Mouse (Mus musculus) T-helper 2 cell (primary cell): ENCODE measurements around the gene Dph2.

Source experiments
- in situ Hi-C: fragments of 300-600 bp; cut with MboI, MseI; formaldehyde crosslinking; loops from one replicate; pipeline ENCODE4 v1.15.1; 2025; ENCODE audit warnings: high pct_unique_total_duplicates

Gene Dph2

GRCm38 (mm10) chr4:117912685-117913273, 20.9 kb upstream of the Dph2 start:
- in situ Hi-C loops = loop anchor here (10.0 kb wide), 1 partner anchor 1362 kb away; no protein-coding TSS in a partner anchor

- in situ Hi-C loops = loop anchor here (10.0 kb wide), 1 partner anchor 1363 kb away; no protein-coding TSS in a partner anchor
Measured at GRCm38 (mm10) chr4:117912131-117912561, 20.3 kb upstream of the Dph2 start.

GRCm38 (mm10) chr4:117908834-117909453, 17.1 kb upstream of the Dph2 start:
- in situ Hi-C loops = no loop called here

- in situ Hi-C loops = no loop called here
Measured at GRCm38 (mm10) chr4:117906196-117906595, 14.4 kb upstream of the Dph2 start.

- in situ Hi-C loops = no loop called here
Measured at GRCm38 (mm10) chr4:117904761-117905160, 12.9 kb upstream of the Dph2 start.

- in situ Hi-C loops = no loop called here
Measured at GRCm38 (mm10) chr4:117904094-117904493, 12.3 kb upstream of the Dph2 start.

GRCm38 (mm10) chr4:117898111-117898510, 6.3 kb upstream of the Dph2 start:
- in situ Hi-C loops = loop anchor here (25.0 kb wide), 1 partner anchor 1214 kb away; the partner anchor contains the start of gene Slc2a1

- in situ Hi-C loops = loop anchor here (25.0 kb wide), 1 partner anchor 1216 kb away; the partner anchor contains the start of gene Slc2a1
Measured at GRCm38 (mm10) chr4:117896031-117896430, 4.2 kb upstream of the Dph2 start.

GRCm38 (mm10) chr4:117895339-117895738, 3.5 kb upstream of the Dph2 start:
- in situ Hi-C loops = loop anchor here (25.0 kb wide), 1 partner anchor 1217 kb away; the partner anchor contains the start of gene Slc2a1

- in situ Hi-C loops = loop anchor here (25.0 kb wide), 1 partner anchor 1218 kb away; the partner anchor contains the start of gene Slc2a1
Measured at GRCm38 (mm10) chr4:117894601-117895000, 2.8 kb upstream of the Dph2 start.

GRCm38 (mm10) chr4:117893376-117893775, 1.5 kb upstream of the Dph2 start:
- in situ Hi-C loops = loop anchor here (25.0 kb wide), 1 partner anchor 1219 kb away; the partner anchor contains the start of gene Slc2a1

GRCm38 (mm10) chr4:117890750-117891149, 1.1 kb downstream of the Dph2 start:
- in situ Hi-C loops = loop anchor here (25.0 kb wide), 1 partner anchor 1222 kb away; the partner anchor contains the start of gene Slc2a1

GRCm38 (mm10) chr4:117890031-117890430, 1.8 kb downstream of the Dph2 start:
- in situ Hi-C loops = loop anchor here (25.0 kb wide), 1 partner anchor 1222 kb away; the partner anchor contains the start of gene Slc2a1

- in situ Hi-C loops = loop anchor here (25.0 kb wide), 1 partner anchor 1223 kb away; the partner anchor contains the start of gene Slc2a1
Measured at GRCm38 (mm10) chr4:117889471-117889870, 2.4 kb downstream of the Dph2 start.

GRCm38 (mm10) chr4:117887920-117888319, 3.9 kb downstream of the Dph2 start:
- in situ Hi-C loops = loop anchor here (25.0 kb wide), 1 partner anchor 1224 kb away; the partner anchor contains the start of gene Slc2a1

- in situ Hi-C loops = loop anchor here (25.0 kb wide), 1 partner anchor 1225 kb away; the partner anchor contains the start of gene Slc2a1
Measured at GRCm38 (mm10) chr4:117887133-117887532, 4.7 kb downstream of the Dph2 start, which contains the start of gene Atp6v0b. Atp6v0b (minus strand) TSS chr4:117887333.

GRCm38 (mm10) chr4:117886644-117887043, 5.2 kb downstream of the Dph2 start:
- in situ Hi-C loops = loop anchor here (25.0 kb wide), 1 partner anchor 1226 kb away; the partner anchor contains the start of gene Slc2a1

- in situ Hi-C loops = loop anchor here (25.0 kb wide), 1 partner anchor 1226 kb away; the partner anchor contains the start of gene Slc2a1
Measured at GRCm38 (mm10) chr4:117885994-117886393, 5.8 kb downstream of the Dph2 start.

GRCm38 (mm10) chr4:117885093-117885492, 6.7 kb downstream of the Dph2 start:
- in situ Hi-C loops = loop anchor here (25.0 kb wide), 1 partner anchor 1227 kb away; the partner anchor contains the start of gene Slc2a1

GRCm38 (mm10) chr4:117884146-117884545, 7.7 kb downstream of the Dph2 start:
- in situ Hi-C loops = loop anchor here (5.0 to 25.0 kb wide), 2 partner anchors 52 to 1228 kb away; partner anchors contain the start of genes Slc2a1 and Slc6a9
